Mouse (Mus musculus): Measurements from ENCODE around the gene Pdcd6.

Gene Pdcd6

DNA sequence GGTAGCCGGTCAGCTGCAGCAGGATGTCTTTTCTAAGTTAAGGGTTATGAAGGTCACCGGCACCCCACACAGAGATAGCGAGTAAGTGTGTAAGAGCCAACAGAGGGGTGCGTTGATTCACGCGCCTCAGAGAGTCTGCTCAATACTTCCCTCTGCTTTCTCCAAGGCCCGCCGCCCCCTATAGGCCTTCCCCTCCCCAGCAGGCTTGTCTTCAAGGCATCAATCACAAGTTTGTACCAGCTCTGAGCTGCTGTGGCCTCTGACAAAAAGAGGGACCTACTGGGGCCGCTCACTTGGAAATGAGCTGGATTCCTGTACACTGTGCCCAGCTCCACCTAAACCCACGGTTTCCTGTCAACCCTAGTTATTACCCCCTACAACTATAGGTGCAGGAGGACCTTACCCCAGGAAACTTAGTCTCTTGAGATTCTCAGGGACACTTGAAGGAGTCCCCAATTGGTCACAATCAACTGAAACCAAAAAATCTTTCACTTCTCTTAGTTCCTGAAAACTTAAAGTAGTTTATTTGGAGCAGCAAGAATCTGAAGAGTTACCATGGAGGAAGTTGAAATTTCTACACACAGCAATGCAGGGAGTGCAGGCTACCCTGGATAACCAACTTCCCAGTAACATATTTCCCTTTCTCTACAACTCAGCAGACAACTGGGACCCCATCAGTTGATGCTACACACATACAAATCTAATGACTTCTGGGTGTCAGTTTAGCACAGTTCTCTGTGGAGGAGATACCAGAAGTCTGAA, 57.0 kb downstream of the Pdcd6 start:
- no peak for DNase-seq

DNA sequence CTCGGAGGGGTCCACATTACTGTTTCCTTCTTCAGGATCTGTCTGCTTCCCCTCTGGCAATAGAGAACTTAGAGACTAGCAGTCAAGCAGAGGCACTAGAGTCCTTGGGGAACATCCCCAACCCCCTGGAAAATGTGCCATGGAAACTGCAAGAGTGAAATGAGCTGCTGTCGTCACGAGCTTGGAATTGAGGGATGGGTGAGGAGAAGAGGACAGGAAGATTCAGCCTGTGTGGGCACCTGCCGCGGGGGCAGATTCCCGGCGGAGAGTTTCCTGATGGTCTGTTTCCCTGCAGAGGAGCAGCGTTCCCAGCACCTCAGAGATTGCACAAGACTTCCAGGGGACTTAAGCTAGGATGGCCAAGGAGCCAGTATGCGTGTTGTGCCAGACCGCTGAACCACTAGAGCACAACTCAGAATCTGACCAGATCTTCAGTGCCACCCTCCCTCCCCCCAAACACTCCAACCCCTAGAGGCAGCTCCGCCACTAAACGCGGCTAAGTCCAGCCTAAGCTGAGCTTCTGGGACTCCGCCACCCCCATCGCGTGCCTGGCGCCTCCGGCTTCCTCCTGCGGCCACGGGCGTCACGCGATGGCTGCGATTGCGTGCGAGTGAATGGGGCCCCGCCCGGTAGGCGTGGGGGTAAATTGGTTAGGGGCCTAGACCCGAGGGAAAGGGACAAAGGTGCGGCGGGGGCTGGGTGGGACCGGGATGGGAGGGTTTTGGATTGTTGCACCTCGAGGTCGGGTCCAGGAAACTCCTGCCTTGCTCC, 57.7 kb downstream of the Pdcd6 start:
- DNase-seq, result no peak
